Mouse (Mus musculus) fibroblast of lung, adult 2 months (primary cell): Measurements from ENCODE around the gene Bcl2l1.

ENCODE experiments used
- DNase-seq: peaks from one replicate; pipeline ENCODE4 v3.0.0-alpha.2; 2011; ENCODE audit warnings: low read depth

Bcl2l1 gene

DNA sequence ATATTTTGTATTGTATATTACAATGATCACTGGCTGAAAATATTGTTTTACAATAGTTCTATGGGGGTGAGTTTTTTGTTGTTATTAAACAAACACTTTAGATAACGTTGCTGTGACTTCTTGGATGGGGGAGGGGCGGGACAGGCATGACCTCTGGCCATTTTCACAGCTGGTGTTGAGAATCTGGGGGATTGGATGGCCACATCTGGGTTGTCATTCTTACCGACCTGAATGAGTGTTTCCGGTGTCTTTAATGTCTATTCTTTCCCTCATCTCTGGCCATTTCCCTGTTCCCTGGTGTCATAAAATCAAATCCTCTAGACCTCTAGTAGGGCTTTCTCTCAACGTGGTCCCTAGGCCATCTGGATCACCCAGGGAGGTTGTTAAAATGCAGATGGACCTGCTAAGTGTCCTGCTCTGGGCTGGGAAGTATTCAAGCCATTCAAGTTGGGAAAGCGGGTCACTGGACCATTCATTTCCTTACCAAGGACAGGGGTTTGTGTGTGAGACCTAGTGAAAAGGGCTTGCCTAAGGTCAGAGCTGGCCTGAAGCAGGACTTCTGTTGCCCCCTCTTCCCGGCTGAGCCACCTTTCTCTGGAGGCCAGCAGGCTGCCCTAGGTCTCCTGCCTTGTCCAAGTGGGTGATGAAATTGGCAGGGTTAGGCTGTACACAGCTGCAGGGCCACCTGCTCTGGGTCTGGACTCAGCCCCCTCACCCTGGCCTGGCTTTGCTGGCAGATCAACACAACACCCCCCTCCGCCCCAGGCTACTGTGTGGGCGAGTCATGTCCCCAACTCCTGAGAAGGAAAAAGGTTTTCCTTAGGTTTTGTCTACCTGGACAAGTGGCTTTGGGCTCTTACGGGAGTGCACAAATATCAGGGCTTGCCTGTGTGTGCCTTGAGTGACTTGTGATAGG is 94.0 kb downstream of the Bcl2l1 start:
- DNase-seq, result no peak

DNA sequence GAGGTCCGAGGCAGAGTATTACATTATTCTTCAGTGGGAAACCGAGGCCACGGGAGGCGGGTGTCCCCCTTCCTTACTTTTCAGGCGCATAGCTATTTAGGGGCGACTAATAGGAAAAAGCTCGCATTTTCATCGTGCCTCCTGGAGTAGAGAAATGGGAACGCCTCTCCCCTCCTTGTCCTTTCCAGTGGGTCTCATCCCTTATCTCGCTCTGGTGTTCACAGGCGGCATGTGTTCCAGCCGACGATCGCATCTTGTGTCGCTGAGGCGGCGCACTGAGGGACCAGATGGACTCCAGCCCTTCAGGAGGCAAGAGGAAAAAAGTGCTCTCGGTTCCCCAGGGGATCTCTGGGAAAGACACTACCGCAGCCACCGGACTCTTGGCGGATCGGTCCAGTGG is 94.8 kb downstream of the Bcl2l1 start:
- DNase-seq, result no peak

DNA sequence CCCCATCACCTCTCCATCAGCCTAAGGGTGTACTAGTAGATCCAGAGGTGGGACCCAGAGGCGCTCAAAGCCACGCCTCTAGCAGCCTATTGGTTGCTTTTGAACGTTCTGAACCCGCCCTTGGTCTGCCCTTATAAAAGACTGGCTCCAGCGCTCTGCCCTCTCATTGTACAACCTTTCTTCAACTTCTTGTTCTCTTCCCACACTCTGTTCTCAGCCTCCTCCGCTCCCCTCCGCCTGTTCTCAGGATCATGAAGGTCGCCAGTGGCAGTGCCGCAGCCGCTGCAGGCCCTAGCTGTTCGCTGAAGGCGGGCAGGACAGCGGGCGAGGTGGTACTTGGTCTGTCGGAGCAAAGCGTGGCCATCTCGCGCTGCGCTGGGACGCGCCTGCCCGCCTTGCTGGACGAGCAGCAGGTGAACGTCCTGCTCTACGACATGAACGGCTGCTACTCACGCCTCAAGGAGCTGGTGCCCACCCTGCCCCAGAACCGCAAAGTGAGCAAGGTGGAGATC is 95.4 kb downstream of the Bcl2l1 start, which contains the start of gene Id1:
Gene Id1 (plus strand): TSS at position 162 of the 512 bp plus-strand sequence.
- peak; percentile 95 for DNase-seq

DNA sequence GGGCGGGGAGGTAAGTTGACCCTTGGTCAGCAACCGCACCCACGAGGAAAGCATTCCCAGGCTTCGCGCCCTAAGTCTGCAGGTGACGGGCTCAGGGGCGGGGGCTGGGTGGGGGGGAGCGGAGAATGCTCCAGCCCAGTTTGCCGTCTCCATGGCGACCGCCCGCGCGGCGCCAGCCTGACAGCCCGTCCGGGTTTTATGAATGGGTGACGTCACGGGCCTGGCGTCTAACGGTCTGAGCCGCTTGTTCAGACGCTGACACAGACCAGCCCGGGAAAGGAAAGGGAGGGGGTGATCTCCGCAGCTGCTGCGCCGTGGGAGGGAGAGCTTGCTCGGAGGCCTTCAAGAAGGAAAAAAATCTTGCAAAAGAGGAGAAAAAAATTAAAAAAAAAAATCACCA is 96.5 kb downstream of the Bcl2l1 start:
- DNase-seq, result peak; percentile 98

DNA sequence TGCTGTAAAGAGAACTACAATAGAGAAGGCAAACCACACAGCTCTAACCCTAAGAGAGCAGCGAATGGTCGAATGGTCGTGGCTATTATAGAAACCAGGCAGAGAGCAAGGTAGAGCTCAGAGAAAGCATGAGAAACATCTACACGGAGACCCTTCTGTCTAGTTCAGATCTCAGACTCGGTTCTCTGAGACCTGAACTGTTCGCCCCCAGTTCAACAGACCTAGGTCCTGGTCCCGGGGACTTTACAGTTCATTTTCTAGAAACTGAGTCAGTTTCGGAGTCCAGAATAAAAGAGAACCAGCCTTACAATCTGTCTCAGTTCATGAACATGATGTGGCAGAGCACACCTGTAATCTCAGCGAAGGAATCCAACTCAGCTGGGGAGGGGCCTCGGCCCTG is 97.0 kb downstream of the Bcl2l1 start:
- no peak for DNase-seq

DNA sequence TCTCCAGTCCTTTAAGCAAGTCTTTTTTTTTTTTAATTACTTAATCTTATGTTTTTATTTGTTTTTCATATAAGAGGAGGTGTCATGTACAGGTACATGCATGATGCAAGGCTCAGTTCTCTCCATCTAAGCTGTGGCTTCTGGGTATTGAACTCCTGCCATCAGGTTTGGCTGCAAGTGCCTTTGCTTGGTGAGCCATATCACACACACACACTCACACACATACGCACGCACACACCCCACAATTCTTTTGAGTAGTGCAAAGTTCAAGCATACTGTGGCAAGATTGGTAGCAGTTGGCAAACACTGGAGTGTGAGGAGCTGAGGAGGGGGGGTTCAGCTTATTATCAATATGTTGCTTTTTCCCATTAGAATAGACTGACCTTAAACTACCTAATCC is 98.3 kb downstream of the Bcl2l1 start:
- no peak for DNase-seq
